Mouse (Mus musculus) small intestine, adult 2 months (tissue): ENCODE data around the gene Grk2. TPM values are rescaled to one million over a fixed set of nuclear protein-coding genes. Genes with fewer than 3 reads are reported as not detected.

ENCODE experiments used
- H3K27ac ChIP-seq: fragments of 200-500 bp; 2 replicates; pipeline ENCODE4 v1.5.1; 2012; ENCODE audit warnings: low read depth, low read length, control low read depth, inconsistent platforms; ENCODE audit not compliant: insufficient read depth
- H3K27me3 ChIP-seq: fragments of 200-500 bp; 2 replicates; pipeline ENCODE4 v1.6.1; 2012; ENCODE audit warnings: mild to moderate bottlenecking, moderate library complexity, low read length, inconsistent platforms; ENCODE audit not compliant: control insufficient read depth, insufficient read depth
- H3K36me3 ChIP-seq: fragments of 200-500 bp; 2 replicates; pipeline ENCODE4 v1.6.1; 2012; ENCODE audit warnings: mild to moderate bottlenecking, low read length, control low read depth, inconsistent platforms; ENCODE audit not compliant: control insufficient read depth, insufficient read depth
- H3K4me1 ChIP-seq: fragments of 200-500 bp; 2 replicates; pipeline ENCODE4 v1.6.1; 2012; ENCODE audit warnings: low read length, inconsistent platforms, mixed read lengths; ENCODE audit not compliant: control insufficient read depth, insufficient read depth, insufficient read length
- H3K4me3 ChIP-seq: fragments of 200-500 bp; 2 replicates; pipeline ENCODE4 v1.5.1; 2012; ENCODE audit warnings: low read depth, mild to moderate bottlenecking, control low read depth, inconsistent platforms, low read length, moderate library complexity
- CTCF ChIP-seq: fragments of 200-500 bp; IDR thresholded peaks from 2 replicates; pipeline ENCODE4 v1.5.1; 2012; ENCODE audit warnings: low read depth, mild to moderate bottlenecking, control low read depth, inconsistent platforms, low read length, moderate library complexity, mixed read lengths; ENCODE audit not compliant: insufficient replicate concordance, insufficient read length; ENCODE audit errors: extremely low read depth
- POLR2A ChIP-seq: fragments of 200-500 bp; IDR thresholded peaks from 2 replicates; pipeline ENCODE4 v1.6.1; 2012; ENCODE audit warnings: low read depth, mild to moderate bottlenecking, control low read depth, inconsistent platforms, low read length, moderate library complexity
- WGBS: fragments of 180-500 bp; shearing (Covaris S2); methylation state at CpG from one replicate; pipeline ENCODE4 v1.1.7; 2018; 5-methylcytosine and 5-hydroxymethylcytosine counted together
- polyA plus RNA-seq: library from polyadenylated mRNA; depleted of rRNA; stranded (reverse); fragments of >200 nt; gene quantifications from 2 replicates; pipeline ENCODE4 v1.2.3, GENCODE M21; 2012

The Grk2 gene
- polyA plus RNA-seq, 1 experiment: 128 TPM

- WGBS: 61% methylated on average over 5 of the region's 5 CpGs
Measured at GRCm38 (mm10) chr19:4304251-4304821, 1.7 kb downstream of the Grk2 start.

DNA sequence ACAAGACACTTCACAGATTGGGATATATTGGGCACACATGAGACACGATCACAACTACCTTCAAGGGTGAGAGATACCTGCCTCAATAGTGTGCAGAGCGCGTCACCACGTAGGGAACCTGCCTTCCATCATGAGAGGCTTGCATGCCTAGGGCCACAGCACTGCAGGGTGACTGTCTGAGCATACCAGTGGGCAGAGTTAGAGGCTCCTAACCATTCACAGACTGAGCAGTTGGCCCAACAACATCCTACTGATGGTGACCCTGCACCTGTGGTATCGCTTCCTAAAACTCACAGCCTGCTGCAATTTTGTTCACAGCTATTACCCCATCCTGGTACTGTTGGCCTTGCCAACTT lies 2.4 kb downstream of the Grk2 start:
- peak overlapping the region; percentile 1; the same call in 1 of the 2 replicates for H3K4me3 ChIP-seq
- no peaks in the 10 kb centered on the region for H3K36me3 ChIP-seq
- 85% methylated on average over 5 of the region's 5 CpGs for WGBS
- TF ChIP-seq CTCF: no peak
- no peak for TF ChIP-seq POLR2A
- H3K4me1 ChIP-seq: peaks cover 42% of the 10 kb centered on the region
- H3K27ac ChIP-seq: peak overlapping the region; percentile 89
- H3K27me3 ChIP-seq: no peaks in the 10 kb centered on the region

More at GRCm38 (mm10) chr19:4304251-4304821, 1.7 kb downstream of the Grk2 start:
- no peaks in the 10 kb centered on the region for H3K36me3 ChIP-seq
- peak overlapping the region; percentile 86 for H3K4me3 ChIP-seq
- H3K27ac ChIP-seq: peak overlapping the region; percentile 89
- TF ChIP-seq POLR2A (no peak), CTCF (no peak)
- H3K4me1 ChIP-seq: peaks cover 40% of the 10 kb centered on the region
- H3K27me3 ChIP-seq: no peaks in the 10 kb centered on the region

GRCm38 (mm10) chr19:4302936-4303639 lies 2.9 kb downstream of the Grk2 start:
- Histone ChIP-seq H3K4me3 (peak overlapping the region; percentile 27), H3K4me1 (peaks cover 46% of the 10 kb centered on the region), H3K27ac (peak overlapping the region; percentile 89), H3K36me3 (no peaks in the 10 kb centered on the region), H3K27me3 (no peaks in the 10 kb centered on the region)
- no peak for TF ChIP-seq POLR2A
- no peak for TF ChIP-seq CTCF
- 61% methylated on average over 7 of the region's 7 CpGs for WGBS

- H3K4me1 ChIP-seq: peaks cover 51% of the 10 kb centered on the region
- H3K4me3 ChIP-seq: peak overlapping the region; percentile 27
- TF ChIP-seq CTCF (no peak), POLR2A (0 out of 2 replicates have a peak, but pooled peaks have one; percentile 20)
- WGBS: 57% methylated on average over 21 of the region's 21 CpGs
- no peaks in the 10 kb centered on the region for H3K36me3 ChIP-seq
- peak overlapping the region; percentile 89 for H3K27ac ChIP-seq
- H3K27me3 ChIP-seq: no peaks in the 10 kb centered on the region
Measured at GRCm38 (mm10) chr19:4301735-4302651, 4.0 kb downstream of the Grk2 start.

- Histone ChIP-seq H3K4me1 (peaks cover 53% of the 10 kb centered on the region), H3K27ac (peak overlapping the region; percentile 89), H3K36me3 (no peaks in the 10 kb centered on the region), H3K27me3 (no peaks in the 10 kb centered on the region), H3K4me3 (no peak overlapping the region)
- no peak for TF ChIP-seq CTCF
- no peak for TF ChIP-seq POLR2A
- WGBS: 68% methylated on average over 11 of the region's 11 CpGs
Measured at GRCm38 (mm10) chr19:4300852-4301734, 4.9 kb downstream of the Grk2 start.

DNA sequence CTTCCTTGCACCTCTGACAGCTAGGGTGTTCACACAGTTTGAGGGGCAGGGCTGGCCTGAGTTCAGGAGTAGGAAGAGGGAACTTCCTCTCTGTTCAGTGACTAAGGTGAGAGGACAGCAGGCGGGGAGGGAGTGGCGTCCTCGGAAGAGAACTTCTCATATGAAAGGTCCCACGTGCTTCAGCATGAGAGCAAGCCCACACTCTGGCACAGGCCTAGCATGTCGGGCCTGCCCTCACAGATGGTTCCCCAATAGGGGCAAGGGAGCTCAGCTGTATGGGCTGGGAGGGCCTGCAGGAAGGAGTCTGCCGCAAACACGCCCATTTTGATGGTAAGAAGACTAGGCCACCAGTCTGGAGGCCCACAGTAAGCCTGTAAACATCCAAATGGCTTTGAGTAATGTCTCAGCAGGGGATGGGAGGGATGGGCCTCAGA lies 5.7 kb downstream of the Grk2 start:
- Histone ChIP-seq H3K4me3 (no peak overlapping the region), H3K4me1 (peaks cover 53% of the 10 kb centered on the region), H3K36me3 (no peaks in the 10 kb centered on the region), H3K27me3 (no peaks in the 10 kb centered on the region), H3K27ac (peak overlapping the region; percentile 89)
- TF ChIP-seq POLR2A: no peak
- no peak for TF ChIP-seq CTCF
- 23% methylated on average over 7 of the region's 7 CpGs for WGBS
